Mouse (Mus musculus) embryonic stem cell, embryonic (primary cell): ENCODE measurements at regions not wholly inside any gene's neighbourhood (a gene's known extent, or its start where the extent isn't known, plus 50 kb on each side); places are given as distances from the start of the nearest gene placed in this dataset.

Source experiments
- CTCF ChIA-PET, 4 experiments: fragments of 300-600 bp in 2 of 4; fragments of 350-600 bp in 2 of 4; sonication (Branson Sonifier 250); formaldehyde crosslinking; loops; one replicate each; lab custom pipeline; 2022; ENCODE audit warnings: inconsistent platforms in 2 of 4; lab: Charles Lee
- POLR2A ChIA-PET, 4 experiments: fragments of 300-600 bp in 2 of 4; fragments of 350-600 bp in 2 of 4; sonication (Branson Sonifier 250); formaldehyde crosslinking; loops; one replicate each; lab custom pipeline; 2022; ENCODE audit warnings: antibody characterized with exemption in 4 of 4, inconsistent platforms in 1 of 4; lab: Charles Lee

GRCm38 (mm10) chr10:120284785-120285184 lies 57.9 kb downstream of the Llph start:
- CTCF ChIA-PET, result interaction anchor here in 1 of 4 experiments (0.5 kb wide), 1 partner anchor 13 kb away, joined by 3 read pairs; no protein-coding TSS in a partner anchor
- POLR2A ChIA-PET, result interaction anchor here in 1 of 4 experiments (0.8 kb wide), 1 partner anchor 15 kb away, joined by 4 read pairs; no protein-coding TSS in a partner anchor

- ChIA-PET POLR2A (no interaction called here), CTCF (interaction anchor here in 1 of 4 experiments (0.9 kb wide), 1 partner anchor 17 kb away, joined by 3 read pairs; no protein-coding TSS in a partner anchor)
Measured at GRCm38 (mm10) chr10:120291912-120292311, 65.0 kb downstream of the Llph start.

- CTCF ChIA-PET, result interaction anchor here in 2 of 4 experiments (0.6 to 0.7 kb wide), 3 partner anchors 25 to 862 kb away, joined by 3 read pairs; no protein-coding TSS in a partner anchor
- POLR2A ChIA-PET, result interaction anchor here in 2 of 4 experiments (0.5 to 1.4 kb wide), 3 partner anchors 11 to 473 kb away, joined by 3 read pairs; no protein-coding TSS in a partner anchor
Measured at GRCm38 (mm10) chr10:120293381-120293780, 66.5 kb downstream of the Llph start.

- ChIA-PET CTCF (interaction anchor here in 3 of 4 experiments (0.5 to 1.2 kb wide), 4 partner anchors 25 to 1145 kb away, joined by 3 to 7 read pairs (median 4); no protein-coding TSS in a partner anchor), POLR2A (interaction anchor here in 2 of 4 experiments (0.5 to 1.4 kb wide), 2 partner anchors 10 to 15 kb away, joined by 3 to 4 read pairs; no protein-coding TSS in a partner anchor)
Measured at GRCm38 (mm10) chr10:120294487-120294886, 67.6 kb downstream of the Llph start.

GRCm38 (mm10) chr10:120297311-120297710 lies 70.4 kb downstream of the Llph start:
- CTCF ChIA-PET, result interaction anchor here in 1 of 4 experiments (0.6 kb wide), 1 partner anchor 1361 kb away, joined by 3 read pairs; no protein-coding TSS in a partner anchor
- POLR2A ChIA-PET, result no interaction called here

GRCm38 (mm10) chr10:120298293-120298927 lies 71.5 kb downstream of the Llph start:
- CTCF ChIA-PET, result interaction anchor here in 2 of 4 experiments (0.6 to 1.2 kb wide), 5 partner anchors 27 to 578 kb away, joined by 3 to 7 read pairs (median 4); no protein-coding TSS in a partner anchor
- POLR2A ChIA-PET, result interaction anchor here in 2 of 4 experiments (0.6 to 0.8 kb wide), 2 partner anchors 26 to 115 kb away, joined by 3 read pairs; no protein-coding TSS in a partner anchor

GRCm38 (mm10) chr10:120306010-120306409 lies 79.1 kb downstream of the Llph start:
- ChIA-PET POLR2A (no interaction called here), CTCF (no interaction called here)

GRCm38 (mm10) chr10:120308681-120309080 lies 81.8 kb downstream of the Llph start:
- ChIA-PET CTCF (interaction anchor here in 1 of 4 experiments (1.1 kb wide), 1 partner anchor 567 kb away, joined by 3 read pairs; no protein-coding TSS in a partner anchor), POLR2A (interaction anchor here in 2 of 4 experiments (1.0 to 1.5 kb wide), 3 partner anchors 9 to 567 kb away, joined by 3 read pairs; no protein-coding TSS in a partner anchor)
